Mouse (Mus musculus) cerebellum, postnatal 36 days (tissue): ENCODE data around the gene Cep128.

Source experiments
- DNase-seq, 2 experiments: peaks; one replicate each; pipeline ENCODE4 v3.0.0; 2021 to 2022; ENCODE audit warnings: mixed read lengths in 2 of 2

Cep128 gene

GRCm38 (mm10) chr12:91176808-91177526, 207.2 kb downstream of the Cep128 start:
- DNase-seq, result no peak

- no peak for DNase-seq
Observed at GRCm38 (mm10) chr12:91171613-91172012, 212.6 kb downstream of the Cep128 start.

- no peak for DNase-seq
Observed at GRCm38 (mm10) chr12:91161015-91161730, 223.0 kb downstream of the Cep128 start.

GRCm38 (mm10) chr12:91158481-91158880, 225.7 kb downstream of the Cep128 start:
- no peak for DNase-seq

GRCm38 (mm10) chr12:91154052-91154451, 230.2 kb downstream of the Cep128 start:
- no peak for DNase-seq

- no peak for DNase-seq
Observed at GRCm38 (mm10) chr12:91149152-91149551, 235.1 kb downstream of the Cep128 start.

GRCm38 (mm10) chr12:91134740-91135517, 249.3 kb downstream of the Cep128 start:
- DNase-seq, result no peak

- DNase-seq, result no peak
Observed at GRCm38 (mm10) chr12:91115054-91115453, 269.2 kb downstream of the Cep128 start.

GRCm38 (mm10) chr12:91103316-91103715, 280.9 kb downstream of the Cep128 start:
- DNase-seq, result no peak

- DNase-seq, result no peak
Observed at GRCm38 (mm10) chr12:91097869-91098268, 286.3 kb downstream of the Cep128 start.

GRCm38 (mm10) chr12:91096197-91096596, 288.0 kb downstream of the Cep128 start:
- no peak for DNase-seq

- peak; percentile 28 to 41 for DNase-seq
Observed at GRCm38 (mm10) chr12:91088271-91088670, 295.9 kb downstream of the Cep128 start.

GRCm38 (mm10) chr12:91085967-91086366, 298.2 kb downstream of the Cep128 start:
- no peak for DNase-seq

- no peak for DNase-seq
Observed at GRCm38 (mm10) chr12:91075600-91075999, 308.6 kb downstream of the Cep128 start.

GRCm38 (mm10) chr12:91070551-91071045, 313.6 kb downstream of the Cep128 start:
- no peak for DNase-seq

GRCm38 (mm10) chr12:91067083-91067441, 317.1 kb downstream of the Cep128 start:
- no peak for DNase-seq

- no peak for DNase-seq
Observed at GRCm38 (mm10) chr12:91066286-91067082, 317.7 kb downstream of the Cep128 start.

GRCm38 (mm10) chr12:91065423-91065822, 318.8 kb downstream of the Cep128 start:
- DNase-seq, result no peak

GRCm38 (mm10) chr12:91064368-91064999, 319.7 kb downstream of the Cep128 start:
- DNase-seq, result no peak

GRCm38 (mm10) chr12:91063337-91064015, 320.7 kb downstream of the Cep128 start:
- DNase-seq, result no peak

- DNase-seq, result no peak
Observed at GRCm38 (mm10) chr12:91062681-91063080, 321.5 kb downstream of the Cep128 start.
